In genomic region chr1:36815166-36815565, GRCm38 (mm10) we compare ENCODE assay signal across 25 mouse cellular contexts. TPM values are rescaled to one million over a fixed set of nuclear protein-coding genes. Genes with fewer than 3 reads are reported as not detected.
DNase-seq lines count a peak whose midpoint lies in the region; ATAC-seq and TF ChIP-seq lines count a peak whose summit lies in the region.
"Had no signal": no experiment of that assay in that cellular context is flagged by ENCODE, and none has a peak within 500 bp of the region (broad histone marks: within the 10 kb centered on the region; RNA-seq: fewer than 3 reads in every experiment).

No protein-coding gene starts in this region.

- no peak overlapping the region for H3K4me3 ChIP-seq in intestine, postnatal 0 days (ENCODE audit: low read depth, low read length)
- H3K4me3 ChIP-seq in intestine, embryonic 15.5 days (replicated peaks) = no peak overlapping the region
- H3K4me3 ChIP-seq in MEL (ENCODE audit: control insufficient read depth in 1 of 2, insufficient read depth in 1 of 2, low read depth in 2 of 2, low read length in 2 of 2) = no peak overlapping the region
- H3K4me3 ChIP-seq: forebrain, embryonic 13.5 days; hindbrain, embryonic 13.5 days; liver, embryonic 13.5 days; midbrain, embryonic 12.5 days; myocyte; neural tube, embryonic 12.5 days had no signal

- TF ChIP-seq POLR2A in MEL (IDR thresholded peaks at IDR 0.05; ENCODE audit: control insufficient read depth in 1 of 2, insufficient read depth in 1 of 2, low read depth in 1 of 2, low read length in 2 of 2, poor library complexity in 1 of 2) = no peak

- H3K9me3 ChIP-seq in intestine, postnatal 0 days (ENCODE audit: control insufficient read depth) = no peaks in the 10 kb centered on the region
- no peaks in the 10 kb centered on the region for H3K9me3 ChIP-seq in intestine, embryonic 15.5 days
- no peaks in the 10 kb centered on the region for H3K9me3 ChIP-seq in MEL (replicated peaks; ENCODE audit: insufficient read depth, low read length)
- H3K9me3 ChIP-seq: forebrain, embryonic 13.5 days; hindbrain, embryonic 13.5 days; liver, embryonic 13.5 days; midbrain, embryonic 12.5 days; neural tube, embryonic 12.5 days had no signal

- TF ChIP-seq CTCF in intestine, postnatal 0 days (IDR thresholded peaks at IDR 0.05; ENCODE audit: low read depth) = no peak
- no peak for TF ChIP-seq CTCF in MEL (IDR thresholded peaks at IDR 0.05 in 2 of 3, conservative IDR thresholded peaks at IDR 0.05 in 1 of 3; ENCODE audit: control insufficient read depth in 1 of 3, insufficient read depth in 1 of 3, low read depth in 2 of 3, low read length in 3 of 3, poor library complexity in 1 of 3, severe bottlenecking in 1 of 3)

- H3K27me3 ChIP-seq in intestine, postnatal 0 days (replicated peaks; ENCODE audit: control insufficient read depth, insufficient read depth, low read length) = no peaks in the 10 kb centered on the region
- no peaks in the 10 kb centered on the region for H3K27me3 ChIP-seq in intestine, embryonic 15.5 days (replicated peaks)
- H3K27me3 ChIP-seq in MEL (ENCODE audit: control insufficient read depth in 1 of 2, insufficient read depth in 2 of 2, low read length in 2 of 2) = no peaks in the 10 kb centered on the region
- H3K27me3 ChIP-seq: forebrain, embryonic 13.5 days; hindbrain, embryonic 13.5 days; liver, embryonic 13.5 days; midbrain, embryonic 12.5 days; neural tube, embryonic 12.5 days had no signal

- DNase-seq in kidney, adult 9 months = peak; percentile 35
- DNase-seq in kidney, postnatal 14 days = no peak
- DNase-seq in MEL (ENCODE audit: low read depth, low spot score) = peak; percentile 68
- no peak for DNase-seq in ovary, postnatal 10 days (ENCODE audit: low spot score)
- no peak for DNase-seq in embryo, embryonic 11 days
- DNase-seq: adrenal gland, postnatal 25 days; cerebellum, adult 2 months; cerebellum, postnatal 14 days; gastrocnemius, postnatal 14 days; heart, postnatal 36 days; liver, embryonic 13.5 days; lung, adult 18-20 months; lung, postnatal 4 days had no signal

- no peaks in the 10 kb centered on the region for H3K4me1 ChIP-seq in intestine, postnatal 0 days (replicated peaks; ENCODE audit: control insufficient read depth, insufficient read depth, low read length)
- H3K4me1 ChIP-seq in intestine, embryonic 15.5 days (replicated peaks) = no peaks in the 10 kb centered on the region; the same call in 1 of the 2 replicates
- peaks cover 17 to 22% of the 10 kb centered on the region in 2 experiments for H3K4me1 ChIP-seq in MEL (ENCODE audit: control insufficient read depth in 1 of 2, insufficient read depth in 2 of 2, low read length in 2 of 2)
- H3K4me1 ChIP-seq: forebrain, embryonic 13.5 days; hindbrain, embryonic 13.5 days; midbrain, embryonic 12.5 days; neural tube, embryonic 12.5 days had no signal

- no peaks in the 10 kb centered on the region for H3K79me2 ChIP-seq in MEL (ENCODE audit: control insufficient read depth, insufficient read depth, low read length, poor library complexity)

- TF ChIP-seq RAD21 in MEL (IDR thresholded peaks at IDR 0.05; ENCODE audit: low read depth, low read length) = no peak

- ATAC-seq in intestine, postnatal 0 days = no peak
- no peak for ATAC-seq in intestine, embryonic 15.5 days
- peak; percentile 46 for ATAC-seq in megakaryocyte progenitor cell, adult 5-6 weeks (replicated peaks; ENCODE audit: poor library complexity)
- ATAC-seq: forebrain, embryonic 13.5 days; lung, postnatal 0 days had no signal

- WGBS in intestine, postnatal 0 days = 75% methylated on average over 6 of the region's 6 CpGs
- WGBS in intestine, embryonic 15.5 days = 90% methylated on average over 6 of the region's 6 CpGs

- no peak for TF ChIP-seq EP300 in MEL (IDR thresholded peaks at IDR 0.05; ENCODE audit: low read depth in 1 of 2, low read length in 2 of 2)

- H3K36me3 ChIP-seq in intestine, postnatal 0 days (ENCODE audit: control insufficient read depth, insufficient read depth) = peaks cover 68% of the 10 kb centered on the region
- H3K36me3 ChIP-seq in intestine, embryonic 15.5 days = peaks cover 31% of the 10 kb centered on the region
- H3K36me3 ChIP-seq in MEL (ENCODE audit: control insufficient read depth in 1 of 2, insufficient read depth in 2 of 2, low read length in 2 of 2) = peaks cover 25 to 28% of the 10 kb centered on the region in 2 experiments

- no peak overlapping the region for H3K9ac ChIP-seq in intestine, postnatal 0 days (ENCODE audit: low read depth, low read length)
- no peak overlapping the region for H3K9ac ChIP-seq in intestine, embryonic 15.5 days
- H3K9ac ChIP-seq in MEL (ENCODE audit: control insufficient read depth, low read depth, low read length, poor library complexity, severe bottlenecking) = no peak overlapping the region
- H3K9ac ChIP-seq: forebrain, embryonic 13.5 days; hindbrain, embryonic 13.5 days; liver, embryonic 13.5 days; midbrain, embryonic 12.5 days; neural tube, embryonic 12.5 days had no signal

- no peak overlapping the region for H3K4me2 ChIP-seq in intestine, postnatal 0 days (replicated peaks; ENCODE audit: low read depth)
- no peak overlapping the region for H3K4me2 ChIP-seq in intestine, embryonic 15.5 days (replicated peaks)
- H3K4me2 ChIP-seq: forebrain, embryonic 13.5 days; heart, embryonic 11.5 days; hindbrain, embryonic 13.5 days; liver, embryonic 13.5 days; midbrain, embryonic 12.5 days; neural tube, embryonic 12.5 days had no signal

- peak overlapping the region; percentile 28; the same call in 1 of the 2 replicates for H3K27ac ChIP-seq in intestine, postnatal 0 days (ENCODE audit: low read depth, low read length)
- no peak overlapping the region for H3K27ac ChIP-seq in intestine, embryonic 15.5 days
- peak overlapping the region; percentile 46 for H3K27ac ChIP-seq in MEL (ENCODE audit: control insufficient read depth, low read depth, low read length)
- H3K27ac ChIP-seq: forebrain, embryonic 13.5 days; hindbrain, embryonic 13.5 days; kidney, postnatal 0 days; midbrain, embryonic 12.5 days; neural tube, embryonic 12.5 days had no signal

TF ChIP-seq in MEL, 35 proteins besides CTCF, POLR2A, EP300 and RAD21:
- TF ChIP-seq ZNF384 (IDR thresholded peaks at IDR 0.05; ENCODE audit: low read depth, low read length) = no peak
- no peak for TF ChIP-seq SMC3 (IDR thresholded peaks at IDR 0.05; ENCODE audit: low read depth, low read length)
- TF ChIP-seq POLR2AphosphoS5 (IDR thresholded peaks at IDR 0.05; ENCODE audit: borderline replicate concordance, low read depth, low read length) = no peak
- no peak for TF ChIP-seq ZC3H11A (IDR thresholded peaks at IDR 0.05; ENCODE audit: low read depth, low read length)
- no peak for TF ChIP-seq USF1 (IDR thresholded peaks at IDR 0.05; ENCODE audit: low read depth, low read length)
- TF ChIP-seq SIN3A (IDR thresholded peaks at IDR 0.05; ENCODE audit: low read length) = 0 out of 2 replicates have a peak, but pooled peaks have one; percentile 18
- no peak for TF ChIP-seq MAFK (IDR thresholded peaks at IDR 0.05; ENCODE audit: borderline replicate concordance, low read depth, low read length)
- TF ChIP-seq TBP (IDR thresholded peaks at IDR 0.05; ENCODE audit: low read depth, low read length) = peak; percentile 64
- no peak for TF ChIP-seq MYC (IDR thresholded peaks at IDR 0.05; ENCODE audit: low read depth, low read length)
- TF ChIP-seq RCOR1 (IDR thresholded peaks at IDR 0.05; ENCODE audit: low read depth, low read length) = no peak

RNA-seq across cellular contexts. Expression of gene Zap70, which starts 53.6 kb away (rescaled TPM):
- polyA plus RNA-seq in intestine, postnatal 0 days (2015; fragmentation: Nextera tagmentation; extraction: Ambion mirVana) = 0.24 and 0.70 TPM in 2 replicates
- 0.48 and 0.52 TPM in 2 replicates for polyA plus RNA-seq in intestine, embryonic 15.5 days (2015; fragmentation: Nextera tagmentation; extraction: Ambion mirVana)
- not detected in 2 replicates for total RNA-seq in MEL (2012; rRNA removed)
- polyA plus RNA-seq in MEL (2012; ENCODE audit: insufficient read depth in 1 of 2, insufficient read length in 2 of 2, low read depth in 1 of 2, low replicate concordance in 2 of 2, missing spikeins in 1 of 2) = not detected
- 0.10 and 0.37 TPM in 2 replicates for total RNA-seq in megakaryocyte progenitor cell, adult 5-6 weeks (2015)
- not detected in 2 replicates for total RNA-seq in megakaryocyte progenitor cell, adult 5-6 weeks (2017)
- total RNA-seq: granulocyte monocyte progenitor cell, adult 5-6 weeks had no signal
- polyA plus RNA-seq: liver, embryonic 13.5 days had no signal

Comparison
In these comparisons a context has a peak if more than half of its experiments do, and no peak if none do; other contexts are left out.
1. DNase-seq: peak in kidney, adult 9 months (single experiment) and MEL (single experiment); none in kidney, postnatal 14 days (single experiment), ovary, postnatal 10 days (single experiment) and embryo, embryonic 11 days (single experiment).